Mouse (Mus musculus): ENCODE measurements around the gene Cfap161. TPM values are rescaled to one million over a fixed set of nuclear protein-coding genes. Genes with fewer than 3 reads are reported as not detected.

Cfap161 gene
- total RNA-seq (2021) = 1 to 10 TPM in 1 of 2 experiments, under 1 TPM in 1; 0.76 to 1.9 TPM
- long read RNA-seq, experiment 1 = 0 reads
- long read RNA-seq, experiment 2, partial matches to known transcripts = 0 of 2 reads
- long read RNA-seq, experiment 2, other reads (novel, unspliced or antisense) = 1 of 2 reads

DNA sequence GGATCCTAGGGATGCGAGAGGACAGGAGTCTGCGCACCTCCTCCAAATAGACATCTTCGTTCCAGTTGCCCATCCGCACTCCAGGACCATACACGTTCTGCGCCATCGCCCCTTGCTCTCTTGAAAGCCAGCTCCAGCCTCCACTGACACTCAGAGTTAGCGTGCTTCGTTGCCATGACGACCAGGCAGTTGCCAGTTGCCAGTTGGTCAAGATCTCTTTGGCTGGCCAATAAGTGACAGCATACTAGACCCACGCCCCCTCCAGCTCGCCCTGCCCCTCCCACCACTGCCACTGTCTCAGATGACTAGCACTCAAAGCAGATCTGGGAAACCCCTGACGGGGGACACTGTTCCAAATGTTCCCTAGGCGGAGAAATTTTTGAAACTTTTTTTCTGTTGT lies at the start of gene Cfap161:
Cfap161 (minus strand) TSS at position 176 of the 400 bp plus-strand sequence.
- DNase-seq (ENCODE audit: low spot score in 2 of 2) = no peak

DNA sequence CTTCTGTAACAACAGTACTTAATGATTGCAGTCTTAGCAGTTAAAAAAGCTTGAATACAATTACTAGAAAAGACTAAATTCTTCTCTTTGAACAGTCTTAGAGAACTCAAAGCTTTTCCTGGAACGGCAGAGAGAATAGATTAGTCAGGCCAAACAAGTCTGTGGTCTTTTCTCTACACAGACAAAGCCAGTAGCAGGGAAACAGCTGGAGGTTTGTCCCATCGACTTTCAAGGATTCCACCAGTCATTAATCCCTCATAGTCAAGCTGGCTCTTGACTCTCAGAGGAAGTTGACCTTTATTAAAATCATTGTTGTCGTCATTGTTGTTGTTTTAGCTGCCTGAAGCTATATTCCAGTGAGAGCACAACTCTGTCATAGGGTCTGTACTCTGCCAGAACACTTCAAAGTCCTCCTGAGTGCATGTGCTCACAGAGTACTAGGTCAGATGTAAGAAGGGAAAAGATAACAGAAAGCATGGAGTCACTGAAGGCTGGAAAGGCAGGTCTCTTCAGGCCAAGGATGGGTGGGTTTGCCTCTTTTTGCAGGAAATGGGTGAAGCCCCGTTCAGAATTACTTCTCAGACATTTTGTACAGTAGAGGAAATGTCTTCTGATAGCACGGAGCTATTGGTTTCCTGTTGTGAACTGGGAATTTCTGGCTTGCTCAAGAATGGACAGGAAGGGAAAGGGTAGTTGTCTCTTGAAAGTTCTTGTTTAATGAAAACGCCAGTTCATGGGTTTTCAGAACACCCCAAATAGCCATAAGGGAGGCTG lies 48.0 kb upstream of the Cfap161 start:
- DNase-seq (ENCODE audit: low spot score in 2 of 2) = no peak

DNA sequence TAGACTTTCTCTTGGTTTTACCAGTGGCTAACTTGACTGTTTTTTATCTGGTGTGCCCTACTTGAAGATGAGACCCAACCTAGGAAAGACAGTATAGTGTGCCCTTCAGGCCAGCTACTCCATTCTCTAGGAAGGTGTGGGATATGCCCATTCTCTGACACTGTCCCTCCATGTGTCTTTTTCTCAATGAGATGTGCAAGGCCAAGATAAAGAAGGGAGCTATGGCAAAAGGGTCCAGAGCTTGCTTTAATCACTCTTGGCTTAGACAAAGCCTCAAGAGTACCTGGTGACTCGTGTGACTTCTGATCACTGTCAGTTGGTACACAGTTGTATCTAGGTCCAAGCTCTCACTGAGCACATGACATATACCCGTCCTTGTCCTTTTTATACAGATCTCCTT lies 45.4 kb upstream of the Cfap161 start:
- DNase-seq (ENCODE audit: low spot score in 2 of 2) = no peak

DNA sequence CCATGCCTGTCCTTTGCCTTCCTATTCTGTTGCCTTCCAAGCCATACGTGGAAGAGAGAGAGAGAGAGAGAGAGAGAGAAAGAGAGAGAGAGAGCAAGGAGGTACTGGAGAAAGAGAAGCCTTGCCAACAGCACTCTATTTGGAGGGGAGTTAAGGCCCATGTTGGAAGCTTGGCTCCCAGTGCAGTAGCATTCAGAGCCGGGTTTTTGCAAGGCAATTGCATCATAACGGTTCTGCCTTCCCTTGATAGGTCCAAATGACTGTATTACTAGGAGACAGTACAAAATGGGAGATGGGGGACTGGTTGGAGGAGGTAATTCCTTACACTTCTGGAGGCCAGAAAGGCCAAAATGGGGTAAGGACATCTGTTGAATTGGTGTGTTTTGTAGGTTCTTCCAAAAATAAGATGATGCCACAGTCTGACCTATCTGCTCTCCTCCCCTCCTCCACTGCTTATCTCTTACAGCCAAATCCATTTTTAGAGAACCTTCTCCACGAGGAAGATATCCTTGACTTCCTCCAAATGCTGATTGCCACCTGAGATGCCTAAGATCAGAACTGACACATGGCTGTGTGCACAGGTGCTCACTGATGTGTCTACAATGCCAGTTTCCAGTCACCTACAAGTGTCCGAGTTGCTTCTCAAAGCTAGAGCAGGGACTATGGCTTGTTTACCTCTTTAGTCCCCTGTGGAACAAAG lies 44.0 kb upstream of the Cfap161 start:
- no peak for DNase-seq (ENCODE audit: low spot score in 2 of 2)

DNA sequence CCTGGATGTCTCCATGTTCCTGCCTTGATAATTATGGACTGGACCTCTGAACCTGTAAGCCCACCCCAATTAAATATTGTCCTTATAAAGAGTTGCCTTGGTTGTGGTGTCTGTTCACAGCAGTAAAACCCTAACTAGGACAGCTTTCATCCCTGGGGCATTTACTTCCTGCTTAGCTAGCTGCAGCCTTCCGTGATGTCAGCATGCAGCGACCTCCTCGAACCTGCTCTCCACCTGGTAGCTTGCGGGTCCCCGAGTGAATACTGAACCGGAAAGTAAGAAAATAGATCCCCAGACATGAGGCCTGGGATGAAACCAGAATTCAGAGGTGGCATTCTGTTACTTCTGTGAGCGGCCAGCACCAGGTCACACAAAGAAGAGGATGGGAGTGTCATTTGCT lies 34.7 kb upstream of the Cfap161 start:
- DNase-seq (ENCODE audit: low spot score in 2 of 2) = no peak

DNA sequence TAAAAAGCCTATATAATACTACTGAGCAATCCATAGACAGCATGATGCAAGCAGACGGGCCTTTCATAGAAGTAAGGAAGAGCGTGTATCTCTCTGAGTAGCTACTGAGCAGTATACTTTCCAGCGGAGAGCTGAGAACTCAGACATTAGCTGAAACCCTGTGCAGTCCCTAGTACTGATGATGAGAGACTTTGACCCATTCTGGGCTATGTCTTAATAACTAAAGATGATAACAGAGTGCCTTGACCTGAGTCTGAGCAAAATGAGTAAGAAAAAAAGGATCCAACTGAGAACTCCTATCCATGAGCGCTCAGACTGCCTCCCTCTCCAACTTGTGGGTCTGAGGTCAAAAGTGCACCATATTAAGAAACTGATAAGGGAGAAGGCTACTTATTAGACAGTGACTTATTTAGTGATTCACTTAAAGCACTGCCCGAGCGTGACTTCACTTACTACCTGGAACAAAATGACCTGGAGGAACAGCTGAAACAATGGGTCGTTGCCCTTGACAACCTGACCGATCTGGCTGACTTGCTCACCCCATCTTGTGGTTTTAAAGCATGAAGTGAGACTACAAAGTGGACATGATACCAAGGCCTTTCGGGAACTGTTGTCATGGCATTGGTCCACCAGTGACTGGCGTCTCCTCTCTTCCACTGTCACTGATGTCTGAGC lies 32.9 kb upstream of the Cfap161 start:
- DNase-seq (ENCODE audit: low spot score in 2 of 2) = no peak

DNA sequence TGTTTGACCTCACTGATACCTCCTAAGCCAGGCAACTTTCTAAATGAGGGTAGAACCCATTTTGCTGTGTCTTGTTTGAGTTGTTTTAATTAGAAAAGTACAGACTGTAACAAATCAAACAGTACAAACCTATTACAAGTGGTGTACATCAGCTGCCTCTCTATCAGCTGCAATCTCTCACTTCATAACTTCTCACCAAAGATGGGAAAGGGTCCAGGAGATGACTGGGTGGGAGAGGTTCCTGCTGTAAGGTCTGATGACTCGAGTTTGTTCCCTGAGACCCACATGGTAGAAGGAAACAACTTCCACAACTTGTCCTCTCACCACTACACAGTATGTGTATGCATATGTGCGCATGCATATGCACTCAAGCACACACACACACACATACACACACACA lies 32.1 kb upstream of the Cfap161 start:
- DNase-seq (ENCODE audit: low spot score in 2 of 2) = no peak

DNA sequence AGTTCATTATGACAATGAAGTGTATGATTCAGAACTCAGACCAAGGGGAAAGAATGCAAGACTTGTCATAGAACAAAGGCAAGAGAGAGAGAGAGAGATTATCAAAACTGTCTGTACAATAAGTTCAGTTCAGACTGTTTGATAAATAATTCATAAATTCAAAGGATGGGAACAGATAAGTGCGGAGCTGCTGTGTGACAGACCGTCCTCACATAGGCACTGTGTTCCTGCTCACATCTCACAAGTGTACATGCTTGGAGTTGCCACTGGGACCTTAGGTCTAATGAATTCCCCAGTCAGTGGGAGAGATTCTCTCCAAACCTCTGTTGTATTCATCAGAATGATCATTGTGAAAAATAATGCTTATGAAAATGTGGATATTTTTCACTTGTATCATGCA lies 27.3 kb upstream of the Cfap161 start:
- DNase-seq (ENCODE audit: low spot score in 2 of 2) = no peak

DNA sequence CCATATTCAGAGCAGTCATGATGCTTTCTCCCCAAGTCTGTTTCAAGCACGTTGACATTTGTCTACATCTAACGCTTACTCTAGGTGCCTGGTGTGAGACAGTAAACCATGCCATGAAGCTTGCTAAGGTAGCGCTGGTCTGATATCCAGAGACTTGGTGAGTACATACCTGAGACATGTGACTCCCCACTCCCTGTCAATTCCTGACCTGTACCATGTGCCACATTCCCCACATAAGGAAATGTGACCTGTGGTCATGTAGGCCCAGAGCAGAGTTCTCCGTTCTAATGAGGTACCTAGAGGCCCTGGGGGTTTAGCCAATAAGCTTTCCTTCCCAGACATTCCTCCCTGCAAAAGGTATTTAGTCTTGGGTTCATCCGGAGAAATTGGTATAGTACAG lies 22.2 kb upstream of the Cfap161 start:
- DNase-seq (ENCODE audit: low spot score in 2 of 2) = no peak

DNA sequence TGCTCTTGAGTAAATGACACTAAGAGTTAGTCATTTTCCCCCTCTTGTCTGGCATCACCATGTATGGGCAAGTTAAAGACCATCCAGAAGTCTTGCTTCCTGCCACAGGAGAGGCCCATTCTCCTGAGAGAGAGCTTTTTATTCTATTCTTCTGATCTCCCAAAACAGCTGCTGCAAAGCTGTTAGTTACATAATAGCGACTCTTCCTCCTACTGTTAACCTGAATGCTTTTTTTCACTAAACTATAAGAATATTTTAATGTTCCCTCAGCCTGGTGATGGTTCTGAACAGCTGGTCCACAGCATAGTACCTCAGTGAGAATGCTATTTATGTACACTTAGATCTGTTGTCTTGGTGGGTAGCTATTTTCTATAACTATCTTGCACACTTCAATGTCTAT lies 21.0 kb upstream of the Cfap161 start:
- no peak for DNase-seq (ENCODE audit: low spot score in 2 of 2)

DNA sequence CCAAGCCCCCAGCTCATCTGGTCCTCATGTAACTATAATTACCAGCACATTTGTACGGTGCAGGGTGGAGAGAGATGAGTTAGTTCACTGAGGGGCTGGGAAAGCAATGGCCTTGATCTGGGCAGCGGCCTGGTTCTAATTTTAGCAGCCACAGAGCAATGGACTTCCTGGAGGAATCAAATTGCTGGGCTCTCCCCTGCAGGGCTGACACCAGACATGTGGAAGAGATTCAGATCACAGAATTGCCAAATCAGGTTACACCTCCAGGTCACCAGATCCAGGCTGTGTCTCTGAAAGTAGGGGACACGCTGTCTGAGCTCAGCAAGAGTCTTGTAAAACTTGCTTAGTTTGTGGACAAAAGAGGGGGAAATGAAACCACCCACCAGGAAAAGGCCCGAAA lies 19.3 kb upstream of the Cfap161 start:
- DNase-seq (ENCODE audit: low spot score in 2 of 2) = no peak

DNA sequence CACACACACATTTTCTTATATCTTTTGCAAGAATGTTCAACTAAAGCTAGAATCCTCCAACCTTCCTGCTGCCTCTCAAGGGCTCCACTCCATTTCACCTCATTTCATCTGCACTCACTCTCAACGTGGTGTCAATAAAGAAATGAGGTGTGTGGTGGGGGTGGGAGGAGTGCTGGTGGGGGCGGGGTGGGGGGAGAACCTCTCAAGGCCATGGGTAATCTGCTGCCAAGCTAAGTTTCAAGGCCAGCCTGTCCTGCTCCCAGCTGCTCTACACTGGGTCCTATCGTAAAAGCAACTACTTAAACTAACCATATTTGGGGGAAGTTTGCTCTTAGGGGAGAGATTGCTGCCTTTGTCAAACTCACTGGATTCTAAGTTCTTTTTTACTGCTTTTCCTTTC lies 18.8 kb upstream of the Cfap161 start:
- no peak for DNase-seq (ENCODE audit: low spot score in 2 of 2)

DNA sequence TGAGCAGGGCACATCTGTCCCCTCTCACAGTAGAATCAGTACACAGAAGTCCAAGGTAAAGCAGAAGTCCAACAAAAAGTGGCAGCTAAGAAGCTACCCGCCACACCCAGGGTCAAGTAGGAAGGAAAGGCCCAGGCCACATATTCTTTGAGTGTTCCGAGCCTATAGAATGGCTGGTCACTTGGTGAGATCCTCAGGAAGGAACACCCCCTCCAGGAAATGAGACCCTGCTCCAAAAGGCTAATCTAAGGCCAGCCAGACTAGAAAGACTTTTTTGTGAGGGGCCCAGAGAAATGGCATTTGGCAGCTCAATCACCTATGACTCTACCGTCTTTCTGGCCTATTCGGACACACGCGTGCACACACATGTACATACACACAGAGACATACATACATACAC lies 18.3 kb upstream of the Cfap161 start:
- DNase-seq (ENCODE audit: low spot score in 2 of 2) = no peak

DNA sequence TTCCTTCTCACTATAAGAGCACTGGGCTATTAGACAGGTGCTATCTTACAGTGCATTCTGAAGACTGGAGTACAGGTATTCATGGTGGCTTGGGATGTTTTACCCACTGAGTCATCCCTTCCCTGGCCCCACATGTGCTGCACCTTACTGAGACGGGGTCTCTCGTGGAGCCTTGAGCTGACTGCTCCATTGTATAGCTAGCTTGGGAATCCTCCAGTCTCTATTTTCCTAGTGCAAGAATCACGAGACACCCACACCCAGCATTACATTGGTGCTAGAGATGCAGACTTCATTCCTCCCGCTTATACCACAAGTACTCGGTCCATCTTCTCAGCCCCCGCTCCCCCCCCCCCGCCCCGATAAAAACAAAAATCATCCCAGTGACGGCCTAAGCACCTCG lies 17.9 kb upstream of the Cfap161 start:
- DNase-seq (ENCODE audit: low spot score in 2 of 2) = no peak

DNA sequence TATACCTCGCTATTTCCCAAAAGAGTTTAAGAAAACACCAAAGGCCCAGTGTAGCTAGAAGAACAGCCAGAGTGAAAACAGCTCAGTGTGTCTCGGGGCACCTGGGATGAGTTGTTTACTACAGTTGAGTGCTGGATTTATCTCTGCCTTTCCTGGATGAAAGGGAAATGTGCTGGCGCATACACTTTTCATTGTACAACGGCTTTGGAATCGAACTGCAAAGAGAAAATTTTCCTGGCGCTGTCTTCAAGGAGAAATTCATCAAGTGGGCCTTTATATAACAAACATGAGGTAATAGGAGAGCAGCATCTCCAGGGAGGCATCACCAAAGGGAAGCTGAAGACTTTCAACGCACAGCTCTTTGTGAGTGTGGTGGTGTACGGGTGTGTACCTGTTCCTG lies 17.2 kb upstream of the Cfap161 start:
- DNase-seq (ENCODE audit: low spot score in 2 of 2) = no peak

DNA sequence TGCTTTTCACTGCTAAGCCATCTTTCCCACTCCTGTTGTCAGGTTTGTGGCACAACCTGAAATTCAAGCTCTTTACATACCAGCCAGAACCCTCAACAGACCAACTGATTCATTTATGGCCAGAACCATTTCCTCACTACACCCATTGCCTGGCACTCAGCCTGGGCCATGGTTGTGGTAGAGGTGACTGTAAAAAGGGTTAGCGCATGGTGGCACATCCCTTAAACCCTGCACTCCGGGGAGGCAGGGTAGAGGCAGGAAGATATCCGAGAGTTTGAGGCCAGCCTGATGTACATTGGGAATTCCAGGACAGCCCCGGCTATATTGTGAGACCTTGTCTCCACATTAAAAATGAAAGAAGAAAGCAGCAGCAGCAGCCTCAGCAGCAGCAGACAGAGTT lies 16.8 kb upstream of the Cfap161 start:
- no peak for DNase-seq (ENCODE audit: low spot score in 2 of 2)

DNA sequence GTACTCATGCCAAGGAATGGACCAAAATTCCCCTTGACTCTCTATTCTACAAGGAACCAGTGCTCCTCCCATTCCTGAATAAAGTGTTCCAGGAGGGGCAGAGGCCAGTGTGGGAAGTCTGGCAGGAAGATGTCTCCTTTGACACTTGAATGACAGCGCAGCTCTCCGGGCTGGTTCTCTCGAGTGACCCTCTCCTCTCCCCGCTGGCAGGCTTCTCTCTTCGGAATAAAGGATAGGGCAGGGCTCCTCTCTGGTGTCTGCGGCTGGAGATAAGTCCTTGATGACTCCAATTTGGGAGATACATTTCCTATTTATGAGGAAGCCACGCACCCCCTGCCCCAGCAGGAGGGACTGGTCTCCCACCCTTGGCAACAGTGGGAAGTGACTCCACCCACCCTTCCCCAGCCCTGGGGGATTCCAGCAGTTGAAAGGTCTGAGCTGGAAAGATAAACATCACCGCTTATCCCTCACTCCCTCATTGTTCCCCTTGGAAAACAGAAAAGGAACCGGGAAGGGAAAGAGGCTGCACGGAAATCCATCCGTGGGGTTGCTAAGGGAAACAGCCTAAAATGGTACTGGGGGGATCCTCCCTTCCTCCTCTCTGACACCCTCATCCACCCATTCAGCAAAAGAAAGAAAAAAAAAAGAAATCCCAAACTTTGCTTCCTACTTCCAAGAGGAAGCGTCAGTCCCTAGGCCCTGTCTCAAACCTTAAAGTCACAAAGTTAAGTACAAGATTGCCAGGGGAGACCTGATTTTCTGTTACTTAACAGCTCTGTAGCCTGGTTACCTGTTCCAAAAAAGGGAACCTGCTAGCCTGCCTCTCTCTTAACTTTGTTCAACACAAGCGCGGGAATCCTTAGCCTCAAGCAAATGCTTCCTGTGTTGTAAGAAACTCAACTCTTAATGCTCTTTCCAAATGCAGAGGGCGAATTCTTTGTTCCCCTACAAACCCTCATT lies 15.7 kb upstream of the Cfap161 start:
- no peak for DNase-seq (ENCODE audit: low spot score in 2 of 2)

DNA sequence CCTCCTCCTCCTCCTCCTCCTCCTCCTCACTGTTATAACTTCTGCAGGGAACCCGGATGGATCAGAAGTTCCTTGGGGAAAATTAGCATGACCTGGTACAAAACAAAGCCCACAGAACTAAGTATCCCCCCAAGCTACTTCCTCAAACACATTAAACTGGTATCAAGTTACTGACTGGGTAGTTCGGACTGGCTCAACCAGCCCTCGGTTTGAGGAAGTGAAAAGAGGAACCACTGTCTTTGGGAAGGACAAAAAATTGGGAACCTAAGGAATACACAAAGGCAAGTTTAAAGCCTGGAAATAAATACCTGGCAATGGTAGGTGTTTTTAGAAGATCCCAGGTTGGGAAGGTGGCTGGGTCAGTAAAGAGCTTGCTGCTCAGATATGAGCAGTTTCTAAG lies 15.0 kb upstream of the Cfap161 start:
- no peak for DNase-seq (ENCODE audit: low spot score in 2 of 2)

DNA sequence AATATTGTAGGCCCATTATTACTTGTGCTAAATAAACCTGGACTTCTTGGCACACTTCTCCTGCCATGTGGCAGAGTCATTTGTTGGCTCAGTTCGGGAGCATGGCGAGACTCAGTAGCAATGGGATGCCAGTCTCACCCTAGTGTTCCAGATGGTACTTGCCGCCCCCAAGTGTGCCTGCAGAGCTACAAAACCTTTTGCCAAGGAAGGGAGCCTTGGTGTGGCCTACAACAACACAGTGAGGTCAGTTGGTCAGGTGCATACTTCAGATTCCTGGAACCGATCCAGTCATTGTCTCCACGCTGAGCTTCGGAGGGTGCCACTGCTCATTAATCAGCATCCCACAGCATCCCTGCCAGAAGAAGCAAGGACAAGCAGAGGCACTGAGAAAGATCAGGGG lies 14.4 kb upstream of the Cfap161 start:
- peak; percentile 77 to 91 for DNase-seq (ENCODE audit: low spot score in 2 of 2)

DNA sequence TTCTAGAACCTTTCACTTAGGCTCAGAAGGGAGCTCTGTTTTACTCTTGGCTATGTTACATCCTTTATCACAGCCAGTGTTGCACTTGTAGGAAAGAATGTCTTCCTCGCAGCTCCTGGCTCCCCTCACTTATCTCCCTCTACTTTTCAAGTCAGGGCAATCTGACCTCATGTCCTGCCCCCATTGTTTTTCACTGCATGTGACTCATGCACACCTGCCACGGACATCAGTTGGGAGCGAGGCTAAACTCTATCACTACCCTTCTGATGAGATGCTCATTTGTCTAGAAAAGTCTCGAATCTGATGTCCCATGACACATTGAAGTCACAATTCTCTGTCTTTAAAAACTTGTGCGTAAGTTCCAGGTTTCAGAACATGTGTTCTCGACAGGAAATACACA lies 12.3 kb upstream of the Cfap161 start:
- DNase-seq (ENCODE audit: low spot score in 2 of 2) = no peak

DNA sequence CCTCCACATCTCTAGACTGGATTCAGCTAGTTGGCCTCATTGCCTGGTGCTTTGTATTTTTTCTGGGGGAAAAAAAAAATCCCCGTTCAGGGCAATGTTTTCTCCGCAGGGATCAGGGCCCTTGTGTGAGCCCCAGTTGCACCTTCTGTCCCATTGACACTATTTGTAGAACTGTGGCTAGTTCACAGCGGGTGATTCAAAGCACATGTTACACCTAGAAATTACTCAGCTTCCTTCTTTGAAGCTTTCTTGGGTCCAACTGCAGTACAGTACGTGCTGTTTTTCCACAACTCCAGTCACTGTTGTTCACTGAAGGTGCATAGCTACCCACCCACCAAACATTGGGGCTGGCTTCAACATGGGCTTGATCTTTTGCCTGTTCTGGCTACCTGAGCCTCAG lies 9.1 kb upstream of the Cfap161 start:
- no peak for DNase-seq (ENCODE audit: low spot score in 2 of 2)

Data from layer of hippocampus, postnatal 14 days (tissue).